Comparison of ENCODE assay signal across 9 mouse cellular contexts in the genomic region with DNA sequence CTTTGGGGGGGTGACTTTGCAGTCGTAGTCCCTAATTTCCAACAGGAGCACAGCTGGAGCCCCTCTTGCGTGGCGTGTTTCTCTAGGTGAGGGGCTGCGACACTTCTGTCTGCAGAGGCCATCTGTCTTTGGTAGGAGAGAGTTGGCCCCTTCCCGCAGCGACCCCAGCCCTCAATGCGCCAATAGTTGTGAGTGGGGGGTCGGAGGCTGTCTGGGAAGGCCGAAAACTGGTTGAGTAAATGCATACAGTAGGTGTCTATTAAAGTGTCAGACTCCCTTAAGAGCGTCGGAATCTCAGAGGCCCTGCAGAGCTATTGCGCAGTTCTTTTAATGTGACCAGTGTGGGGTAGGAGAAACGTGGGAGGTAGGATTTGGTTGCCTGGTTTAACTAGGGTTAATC. TPM values are rescaled to one million over a fixed set of nuclear protein-coding genes. Genes with fewer than 3 reads are reported as not detected.
DNase-seq lines count a peak whose midpoint lies in the region; ATAC-seq lines count a peak whose summit lies in the region.
"Had no signal": no experiment of that assay in that cellular context is flagged by ENCODE, and none has a peak within 500 bp of the region (broad histone marks: within the 10 kb centered on the region; RNA-seq: fewer than 3 reads in every experiment).

No protein-coding gene starts in this region.

- peaks cover 5 to 19% of the 10 kb centered on the region in 2 experiments for H3K4me1 ChIP-seq in heart, embryonic 14.5 days (ENCODE audit: control insufficient read depth in 2 of 2, insufficient read depth in 2 of 2, low read length in 2 of 2)
- H3K4me1 ChIP-seq in embryonic facial prominence, embryonic 14.5 days (ENCODE audit: control insufficient read depth, insufficient read depth, low read length), result peaks cover 44% of the 10 kb centered on the region
- peaks cover 38% of the 10 kb centered on the region for H3K4me1 ChIP-seq in intestine, embryonic 16.5 days (ENCODE audit: control insufficient read depth, insufficient read depth, low read length)
- H3K4me1 ChIP-seq in midbrain, embryonic 16.5 days (ENCODE audit: control insufficient read depth, insufficient read depth, low read length), result peaks cover 41% of the 10 kb centered on the region

- no peaks in the 10 kb centered on the region for H3K9me3 ChIP-seq in heart, embryonic 14.5 days (ENCODE audit: control insufficient read depth, low read length)
- H3K9me3 ChIP-seq in embryonic facial prominence, embryonic 14.5 days (ENCODE audit: control insufficient read depth, low read length), result no peaks in the 10 kb centered on the region
- H3K9me3 ChIP-seq in intestine, embryonic 16.5 days (ENCODE audit: control insufficient read depth, low read length), result no peaks in the 10 kb centered on the region
- H3K9me3 ChIP-seq in midbrain, embryonic 16.5 days (replicated peaks; ENCODE audit: control insufficient read depth, low read length, poor library complexity, severe bottlenecking), result no peaks in the 10 kb centered on the region

- 23% methylated on average over 13 of the region's 13 CpGs for WGBS in heart, embryonic 14.5 days
- 22% methylated on average over 13 of the region's 13 CpGs for WGBS in embryonic facial prominence, embryonic 14.5 days
- WGBS in intestine, embryonic 16.5 days, result 39% methylated on average over 13 of the region's 13 CpGs
- WGBS in midbrain, embryonic 16.5 days, result 14% methylated on average over 13 of the region's 13 CpGs

- H3K36me3 ChIP-seq in heart, embryonic 14.5 days (ENCODE audit: control insufficient read depth, insufficient read depth, low read length), result no peaks in the 10 kb centered on the region
- H3K36me3 ChIP-seq in embryonic facial prominence, embryonic 14.5 days (ENCODE audit: control insufficient read depth, insufficient read depth, low read length), result no peaks in the 10 kb centered on the region; the same call in 1 of the 2 replicates
- H3K36me3 ChIP-seq in intestine, embryonic 16.5 days (ENCODE audit: control insufficient read depth, insufficient read depth, low read length), result no peaks in the 10 kb centered on the region
- H3K36me3 ChIP-seq in midbrain, embryonic 16.5 days (ENCODE audit: control insufficient read depth, insufficient read depth, low read length), result no peaks in the 10 kb centered on the region

- H3K9ac ChIP-seq in heart, embryonic 14.5 days (ENCODE audit: low read length), result no peak overlapping the region; the same call in 1 of the 2 replicates
- H3K9ac ChIP-seq in embryonic facial prominence, embryonic 14.5 days (ENCODE audit: low read depth, low read length), result peak overlapping the region; percentile 77
- peak overlapping the region; percentile 73 for H3K9ac ChIP-seq in intestine, embryonic 16.5 days (ENCODE audit: low read depth, low read length)
- H3K9ac ChIP-seq in midbrain, embryonic 16.5 days (ENCODE audit: low read depth, low read length), result no peak overlapping the region

- no peak for ATAC-seq in heart, embryonic 14.5 days (ENCODE audit: insufficient number of reproducible peaks, insufficient read depth, low FRiP score, low read depth)
- no peak for ATAC-seq in embryonic facial prominence, embryonic 14.5 days (ENCODE audit: low read depth)
- no peak for ATAC-seq in intestine, embryonic 16.5 days
- ATAC-seq in midbrain, embryonic 16.5 days, result no peak

- no peak for DNase-seq in heart, adult 9 months (ENCODE audit: low spot score in 2 of 2)
- DNase-seq in embryonic facial prominence, embryonic 14.5 days (ENCODE audit: low spot score), result no peak
- DNase-seq in urinary bladder, postnatal 10 days (ENCODE audit: low spot score), result no peak
- no peak for DNase-seq in gastrocnemius, postnatal 10 days
- DNase-seq in left cerebral cortex, adult 11 months (ENCODE audit: low spot score), result no peak
- DNase-seq: cerebellum, adult 11-12 months had no signal

- no peak overlapping the region for H3K27ac ChIP-seq in heart, embryonic 14.5 days (replicated peaks in 1 of 2; ENCODE audit: control insufficient read depth in 1 of 2, insufficient read depth in 1 of 2, low read depth in 2 of 2, low read length in 2 of 2)
- peak overlapping the region; percentile 63 for H3K27ac ChIP-seq in embryonic facial prominence, embryonic 14.5 days (replicated peaks; ENCODE audit: low read depth, low read length)
- H3K27ac ChIP-seq in intestine, embryonic 16.5 days (ENCODE audit: low read length), result no peak overlapping the region
- no peak overlapping the region for H3K27ac ChIP-seq in midbrain, embryonic 16.5 days (ENCODE audit: low read length)

- H3K4me2 ChIP-seq in heart, embryonic 14.5 days (ENCODE audit: low read length), result peak overlapping the region; percentile 16; the same call in 1 of the 2 replicates
- H3K4me2 ChIP-seq in embryonic facial prominence, embryonic 14.5 days (ENCODE audit: low read depth, low read length), result peak overlapping the region; percentile 91
- H3K4me2 ChIP-seq in intestine, embryonic 16.5 days (ENCODE audit: low read depth, low read length), result peak overlapping the region; percentile 96
- peak overlapping the region; percentile 87; the same call in 1 of the 2 replicates for H3K4me2 ChIP-seq in midbrain, embryonic 16.5 days (ENCODE audit: low read length)

- peak overlapping the region; percentile 39 to 44 for H3K4me3 ChIP-seq in heart, embryonic 14.5 days (ENCODE audit: control insufficient read depth in 1 of 2, insufficient read depth in 1 of 2, low read depth in 1 of 2, low read length in 2 of 2)
- H3K4me3 ChIP-seq in embryonic facial prominence, embryonic 14.5 days (ENCODE audit: low read depth, low read length), result peak overlapping the region; percentile 57
- peak overlapping the region; percentile 56 for H3K4me3 ChIP-seq in intestine, embryonic 16.5 days (ENCODE audit: low read length)
- H3K4me3 ChIP-seq in midbrain, embryonic 16.5 days (ENCODE audit: low read depth, low read length), result peak overlapping the region; percentile 51; the same call in 1 of the 2 replicates

- H3K27me3 ChIP-seq in heart, embryonic 14.5 days (ENCODE audit: control insufficient read depth, insufficient read depth, low read length), result peaks cover 88% of the 10 kb centered on the region
- H3K27me3 ChIP-seq in embryonic facial prominence, embryonic 14.5 days (replicated peaks; ENCODE audit: control insufficient read depth, insufficient read depth, low read length), result peaks cover 45% of the 10 kb centered on the region
- peaks cover 25% of the 10 kb centered on the region; the same call in 1 of the 2 replicates for H3K27me3 ChIP-seq in intestine, embryonic 16.5 days (replicated peaks; ENCODE audit: control insufficient read depth, insufficient read depth, low read length)
- H3K27me3 ChIP-seq in midbrain, embryonic 16.5 days (ENCODE audit: control insufficient read depth, insufficient read depth, low read depth, low read length), result peaks cover 51% of the 10 kb centered on the region

RNA-seq across cellular contexts. Expression of a gene that starts 1.5 kb away (rescaled TPM):
- 64.2 and 84.4 TPM in 2 replicates for polyA plus RNA-seq in heart, embryonic 14.5 days (2014; fragmentation: Nextera tagmentation; extraction: Ambion mirVana)
- polyA plus RNA-seq in embryonic facial prominence, embryonic 14.5 days (2014; fragmentation: Nextera tagmentation; extraction: Ambion mirVana), result 918 and 968 TPM in 2 replicates
- polyA plus RNA-seq in intestine, embryonic 16.5 days (2015; fragmentation: Nextera tagmentation; extraction: Ambion mirVana), result 325 and 385 TPM in 2 replicates
- polyA plus RNA-seq in midbrain, embryonic 16.5 days (2015; fragmentation: Nextera tagmentation; extraction: Ambion mirVana), result 50.4 and 66.0 TPM in 2 replicates
- 1,000 to 10,000 TPM in 1 of 2 experiments, 100 to 1,000 TPM in 1; 774 to 1,034 TPM for total RNA-seq in gastrocnemius, postnatal 10 days (2021)

Comparison
In these comparisons a context has a peak if more than half of its experiments do, and no peak if none do; other contexts are left out.
1. H3K4me2 ChIP-seq: peak in every context shown above with its lines; median percentile 96 in intestine, embryonic 16.5 days; 91 in embryonic facial prominence, embryonic 14.5 days; 87 in midbrain, embryonic 16.5 days; 16 in heart, embryonic 14.5 days.
2. H3K9ac ChIP-seq: peak in embryonic facial prominence, embryonic 14.5 days (single experiment) and intestine, embryonic 16.5 days (single experiment); none in heart, embryonic 14.5 days (single experiment) and midbrain, embryonic 16.5 days (single experiment).
3. Peak in every context shown above with its lines, with median percentiles within 50 percentile points of each other: H3K4me3 ChIP-seq.